Mouse (Mus musculus): ENCODE measurements around the gene Hist1h4d.

Hist1h4d gene

GRCm38 (mm10) chr13:23597957-23598356, 16.6 kb downstream of the Hist1h4d start:
- DNase-seq, result peak; percentile 93

- peak; percentile 76 for DNase-seq
Observed at GRCm38 (mm10) chr13:23603182-23603699, 21.8 kb downstream of the Hist1h4d start.

GRCm38 (mm10) chr13:23604452-23604851, 23.1 kb downstream of the Hist1h4d start:
- no peak for DNase-seq

- DNase-seq, result peak; percentile 82
Observed at GRCm38 (mm10) chr13:23605052-23605451, 23.7 kb downstream of the Hist1h4d start.

- peak; percentile 28 for DNase-seq
Observed at GRCm38 (mm10) chr13:23609209-23609608, 27.8 kb downstream of the Hist1h4d start.

GRCm38 (mm10) chr13:23609844-23610243, 28.4 kb downstream of the Hist1h4d start:
- peak; percentile 25 for DNase-seq

- peak; percentile 39 for DNase-seq
Observed at GRCm38 (mm10) chr13:23610393-23610792, 29.0 kb downstream of the Hist1h4d start.

- peak; percentile 57 for DNase-seq
Observed at GRCm38 (mm10) chr13:23611638-23612037, 30.2 kb downstream of the Hist1h4d start.

GRCm38 (mm10) chr13:23620056-23620732, 38.8 kb downstream of the Hist1h4d start:
- peak; percentile 78 for DNase-seq

- peak; percentile 99 for DNase-seq
Observed at GRCm38 (mm10) chr13:23620733-23621531, 39.5 kb downstream of the Hist1h4d start, which contains the start of gene Hist1h2be. Hist1h2be (minus strand) TSS chr13:23621124.

GRCm38 (mm10) chr13:23621532-23622174, 40.3 kb downstream of the Hist1h4d start:
- peak; percentile 98 for DNase-seq

- DNase-seq, result peak; percentile 100
Observed at GRCm38 (mm10) chr13:23622175-23622671, 40.8 kb downstream of the Hist1h4d start, which contains the start of gene Hist1h1e. Hist1h1e (minus strand) TSS chr13:23622558.

- DNase-seq, result peak; percentile 86
Observed at GRCm38 (mm10) chr13:23622861-23623450, 41.6 kb downstream of the Hist1h4d start.

- peak; percentile 49 for DNase-seq
Observed at GRCm38 (mm10) chr13:23630653-23631052, 49.3 kb downstream of the Hist1h4d start.

All from heart, adult 11 months (tissue).